Mouse (Mus musculus) forebrain, embryonic 14.5 days (tissue): Measurements from ENCODE around the gene Gm20388. TPM values are rescaled to one million over a fixed set of nuclear protein-coding genes. Genes with fewer than 3 reads are reported as not detected.

ENCODE experiments used
- ATAC-seq: fragments of 200-750 bp; cut with Nextera tagmentation; 2 replicates; pipeline ENCODE4 v1.8.0; 2017; ENCODE audit warnings: mild to moderate bottlenecking, moderate library complexity
- DNase-seq: peaks from one replicate; pipeline ENCODE4 v3.0.0-alpha.2; 2015; ENCODE audit warnings: low spot score
- H3K27ac ChIP-seq: fragments of 300-500 bp; sonication (generic); 2 replicates; pipeline ENCODE4 v1.5.1; 2014; ENCODE audit warnings: low read depth, mild to moderate bottlenecking, control low read depth, low read length, moderate library complexity
- H3K27me3 ChIP-seq: fragments of 300-500 bp; sonication (generic); replicated peaks from 2 replicates; pipeline ENCODE4 v1.6.1; 2014; ENCODE audit warnings: low read length, control low read depth, mixed read lengths; ENCODE audit not compliant: control insufficient read depth, insufficient read depth
- H3K36me3 ChIP-seq: fragments of 300-500 bp; sonication (generic); 2 replicates; pipeline ENCODE4 v1.6.1; 2014; ENCODE audit warnings: low read length, control low read depth; ENCODE audit not compliant: control insufficient read depth, insufficient read depth
- H3K4me1 ChIP-seq: fragments of 300-500 bp; sonication (generic); 2 replicates; pipeline ENCODE4 v1.6.1; 2014; ENCODE audit warnings: antibody characterized with exemption, low read length, control low read depth; ENCODE audit not compliant: control insufficient read depth, insufficient read depth
- H3K4me2 ChIP-seq: fragments of 300-500 bp; sonication (generic); 2 replicates; pipeline ENCODE4 v1.6.1; 2014; ENCODE audit warnings: mild to moderate bottlenecking, control low read depth, low read length
- H3K4me3 ChIP-seq: fragments of 300-500 bp; sonication (generic); 2 replicates; pipeline ENCODE4 v1.5.1; 2014; ENCODE audit warnings: low read depth, low read length, control low read depth
- H3K9ac ChIP-seq: fragments of 300-500 bp; sonication (generic); 2 replicates; pipeline ENCODE4 v1.6.1; 2014; ENCODE audit warnings: mild to moderate bottlenecking, low read length, control low read depth, moderate library complexity
- H3K9me3 ChIP-seq: fragments of 300-500 bp; sonication (generic); replicated peaks from 2 replicates; pipeline ENCODE4 v1.6.1; 2016; ENCODE audit warnings: low read length, control low read depth, mixed read lengths; ENCODE audit not compliant: control insufficient read depth
- WGBS: fragments of 180-500 bp; shearing (Covaris S2); extraction: QIAGEN DNeasy Blood & Tissue Kit; methylation state at CpG from one replicate; pipeline ENCODE4 v1.1.7; 2014; 5-methylcytosine and 5-hydroxymethylcytosine counted together
- polyA plus RNA-seq: library from polyadenylated mRNA; unstranded; fragments of >200 nt; fragmentation: Nextera tagmentation; extraction: Ambion mirVana; gene quantifications from 2 replicates; pipeline ENCODE4 v1.2.1, GENCODE M21; 2014

The Gm20388 gene
- polyA plus RNA-seq, 1 experiment from 2014 or later: 7.4 TPM

- Histone ChIP-seq H3K4me3 (no peak overlapping the region), H3K9ac (no peak overlapping the region), H3K27ac (no peak overlapping the region), H3K36me3 (no peaks in the 10 kb centered on the region), H3K4me2 (no peak overlapping the region), H3K4me1 (no peaks in the 10 kb centered on the region), H3K27me3 (no peaks in the 10 kb centered on the region), H3K9me3 (no peaks in the 10 kb centered on the region)
- ATAC-seq (no peak), DNase-seq (no peak)
- WGBS: 85% methylated on average over 9 of the region's 9 CpGs
Observed at GRCm38 (mm10) chr8:122181414-122181813, 2270.8 kb downstream of the Gm20388 start.

- H3K36me3 ChIP-seq: no peaks in the 10 kb centered on the region
- no peak overlapping the region for H3K4me3 ChIP-seq
- no peaks in the 10 kb centered on the region for H3K4me1 ChIP-seq
- 81% methylated on average over 9 of the region's 9 CpGs for WGBS
- DNase-seq (no peak), ATAC-seq (no peak)
- H3K9me3 ChIP-seq: no peaks in the 10 kb centered on the region
- H3K27ac ChIP-seq: no peak overlapping the region
- H3K9ac ChIP-seq: no peak overlapping the region
- H3K27me3 ChIP-seq: no peaks in the 10 kb centered on the region
- H3K4me2 ChIP-seq: no peak overlapping the region
Observed at GRCm38 (mm10) chr8:122181991-122182390, 2271.3 kb downstream of the Gm20388 start.

GRCm38 (mm10) chr8:122186363-122186974, 2275.8 kb downstream of the Gm20388 start:
- peaks cover 8% of the 10 kb centered on the region; the same call in 1 of the 2 replicates for H3K4me1 ChIP-seq
- no peaks in the 10 kb centered on the region for H3K36me3 ChIP-seq
- 90% methylated on average over 19 of the region's 19 CpGs for WGBS
- no peak overlapping the region for H3K27ac ChIP-seq
- H3K4me2 ChIP-seq: no peak overlapping the region
- no peak overlapping the region for H3K4me3 ChIP-seq
- no peak overlapping the region for H3K9ac ChIP-seq
- no peaks in the 10 kb centered on the region for H3K9me3 ChIP-seq
- no peaks in the 10 kb centered on the region for H3K27me3 ChIP-seq
- no peak for ATAC-seq
- no peak for DNase-seq

GRCm38 (mm10) chr8:122187271-122187670, 2276.6 kb downstream of the Gm20388 start:
- Histone ChIP-seq H3K27ac (no peak overlapping the region), H3K9ac (no peak overlapping the region), H3K4me1 (peaks cover 8% of the 10 kb centered on the region; the same call in 1 of the 2 replicates), H3K4me2 (no peak overlapping the region), H3K27me3 (no peaks in the 10 kb centered on the region), H3K4me3 (no peak overlapping the region), H3K36me3 (no peaks in the 10 kb centered on the region), H3K9me3 (no peaks in the 10 kb centered on the region)
- no peak for DNase-seq
- WGBS: 86% methylated on average over 4 of the region's 4 CpGs
- no peak for ATAC-seq

- DNase-seq: peak; percentile 93
- H3K4me2 ChIP-seq: no peak overlapping the region
- 27% methylated on average over 16 of the region's 16 CpGs for WGBS
- peak; percentile 93 for ATAC-seq
- H3K9me3 ChIP-seq: no peaks in the 10 kb centered on the region
- peak overlapping the region; percentile 53 for H3K27ac ChIP-seq
- no peaks in the 10 kb centered on the region for H3K36me3 ChIP-seq
- H3K4me1 ChIP-seq: peaks cover 8% of the 10 kb centered on the region; the same call in 1 of the 2 replicates
- no peaks in the 10 kb centered on the region for H3K27me3 ChIP-seq
- no peak overlapping the region for H3K4me3 ChIP-seq
- H3K9ac ChIP-seq: no peak overlapping the region
Observed at GRCm38 (mm10) chr8:122190349-122191053, 2279.9 kb downstream of the Gm20388 start.

GRCm38 (mm10) chr8:122191054-122191376, 2280.4 kb downstream of the Gm20388 start:
- no peaks in the 10 kb centered on the region for H3K36me3 ChIP-seq
- no peak for ATAC-seq
- 81% methylated on average over 8 of the region's 8 CpGs for WGBS
- peak overlapping the region; percentile 53 for H3K27ac ChIP-seq
- no peak overlapping the region for H3K9ac ChIP-seq
- peaks cover 8% of the 10 kb centered on the region; the same call in 1 of the 2 replicates for H3K4me1 ChIP-seq
- DNase-seq: no peak
- no peak overlapping the region for H3K4me3 ChIP-seq
- H3K4me2 ChIP-seq: no peak overlapping the region
- no peaks in the 10 kb centered on the region for H3K9me3 ChIP-seq
- H3K27me3 ChIP-seq: no peaks in the 10 kb centered on the region

- Histone ChIP-seq H3K9me3 (no peaks in the 10 kb centered on the region), H3K9ac (no peak overlapping the region), H3K4me2 (no peak overlapping the region), H3K27me3 (no peaks in the 10 kb centered on the region), H3K4me3 (no peak overlapping the region), H3K4me1 (peaks cover 8% of the 10 kb centered on the region; the same call in 1 of the 2 replicates), H3K36me3 (no peaks in the 10 kb centered on the region), H3K27ac (no peak overlapping the region)
- DNase-seq (no peak), ATAC-seq (no peak)
- 91% methylated on average over 5 of the region's 5 CpGs for WGBS
Observed at GRCm38 (mm10) chr8:122192771-122193170, 2282.1 kb downstream of the Gm20388 start.

GRCm38 (mm10) chr8:122193521-122193920, 2282.9 kb downstream of the Gm20388 start:
- H3K4me2 ChIP-seq: no peak overlapping the region
- H3K36me3 ChIP-seq: no peaks in the 10 kb centered on the region
- WGBS: 80% methylated on average over 11 of the region's 11 CpGs
- no peak overlapping the region for H3K4me3 ChIP-seq
- DNase-seq (no peak), ATAC-seq (no peak)
- H3K27ac ChIP-seq: no peak overlapping the region
- peaks cover 8% of the 10 kb centered on the region; the same call in 1 of the 2 replicates for H3K4me1 ChIP-seq
- H3K9me3 ChIP-seq: no peaks in the 10 kb centered on the region
- no peaks in the 10 kb centered on the region for H3K27me3 ChIP-seq
- H3K9ac ChIP-seq: no peak overlapping the region

GRCm38 (mm10) chr8:122194396-122194795, 2283.8 kb downstream of the Gm20388 start:
- H3K27me3 ChIP-seq: no peaks in the 10 kb centered on the region
- H3K9ac ChIP-seq: no peak overlapping the region
- no peak overlapping the region for H3K4me3 ChIP-seq
- WGBS: 74% methylated on average over 8 of the region's 8 CpGs
- H3K27ac ChIP-seq: no peak overlapping the region
- H3K36me3 ChIP-seq: no peaks in the 10 kb centered on the region
- no peak overlapping the region for H3K4me2 ChIP-seq
- DNase-seq (no peak), ATAC-seq (no peak)
- H3K4me1 ChIP-seq: peaks cover 8% of the 10 kb centered on the region; the same call in 1 of the 2 replicates
- no peaks in the 10 kb centered on the region for H3K9me3 ChIP-seq
